Mouse (Mus musculus) E14TG2a.4 (cell line): ENCODE data around the gene Dctn1.
A peak's percentile ranks its signal among the peaks of the same experiment; 100 is the strongest.

ENCODE experiments used
- H3K27me3 ChIP-seq: 2 replicates; pipeline ENCODE4 v1.6.1; 2014; ENCODE audit warnings: low read length, control low read depth; ENCODE audit not compliant: insufficient read depth
- H3K36me3 ChIP-seq: 2 replicates; pipeline ENCODE4 v1.6.1; 2014; ENCODE audit warnings: low read length, control low read depth; ENCODE audit not compliant: insufficient read depth
- H3K4me1 ChIP-seq: replicated peaks from 2 replicates; pipeline ENCODE4 v1.6.1; 2014; ENCODE audit warnings: low read depth, low read length, control low read depth
- H3K4me3 ChIP-seq: replicated peaks from 2 replicates; pipeline ENCODE4 v1.5.1; 2014; ENCODE audit warnings: mild to moderate bottlenecking, low read length
- H3K9me3 ChIP-seq: 2 replicates; pipeline ENCODE4 v1.6.1; 2014; ENCODE audit warnings: low read length, control low read depth
- CTCF ChIP-seq: conservative IDR thresholded peaks from 2 replicates; pipeline ENCODE4 v1.5.1; 2014; ENCODE audit warnings: low read length
- NANOG ChIP-seq: IDR thresholded peaks from 2 replicates; pipeline ENCODE4 v1.6.1; 2014; ENCODE audit warnings: borderline replicate concordance, low read length, mixed read lengths
- POU5F1 ChIP-seq: IDR thresholded peaks from 2 replicates; pipeline ENCODE4 v1.6.1; 2014; ENCODE audit warnings: low read length, borderline replicate concordance

Dctn1 gene

DNA sequence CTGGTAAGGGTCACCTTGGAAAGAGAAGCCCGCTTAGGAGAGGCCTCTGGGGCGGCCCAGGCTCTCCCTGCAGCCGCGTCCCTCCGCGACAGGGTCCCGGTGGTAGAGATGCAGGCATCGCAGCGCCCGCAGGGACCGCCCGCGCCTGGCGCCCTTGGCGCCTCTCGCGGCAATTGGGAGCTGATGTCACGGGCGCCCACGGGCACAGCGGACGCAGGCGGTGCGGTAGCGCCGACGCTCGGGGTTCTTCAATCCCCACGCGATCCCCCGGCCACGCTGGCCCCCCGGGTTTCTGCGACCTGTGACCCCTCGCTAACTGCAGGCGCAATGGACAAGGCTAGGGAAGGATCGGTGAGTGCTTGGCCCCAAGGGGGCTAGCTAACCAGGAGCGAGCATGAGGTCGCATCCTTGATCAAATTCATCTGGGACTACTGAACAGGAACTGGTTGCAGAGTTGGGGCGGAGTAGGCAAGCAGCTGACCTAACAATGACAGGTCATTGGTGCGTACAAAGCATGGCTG is 23.4 kb upstream of the Dctn1 start:
- Histone ChIP-seq H3K36me3 (no peaks in the 10 kb centered on the region), H3K4me3 (peak overlapping the region; percentile 77), H3K9me3 (peaks cover 5% of the 10 kb centered on the region; the same call in 1 of the 2 replicates), H3K4me1 (peaks cover 56% of the 10 kb centered on the region), H3K27me3 (peaks cover 71% of the 10 kb centered on the region)
- TF ChIP-seq CTCF (no peak), NANOG (no peak), POU5F1 (no peak)

DNA sequence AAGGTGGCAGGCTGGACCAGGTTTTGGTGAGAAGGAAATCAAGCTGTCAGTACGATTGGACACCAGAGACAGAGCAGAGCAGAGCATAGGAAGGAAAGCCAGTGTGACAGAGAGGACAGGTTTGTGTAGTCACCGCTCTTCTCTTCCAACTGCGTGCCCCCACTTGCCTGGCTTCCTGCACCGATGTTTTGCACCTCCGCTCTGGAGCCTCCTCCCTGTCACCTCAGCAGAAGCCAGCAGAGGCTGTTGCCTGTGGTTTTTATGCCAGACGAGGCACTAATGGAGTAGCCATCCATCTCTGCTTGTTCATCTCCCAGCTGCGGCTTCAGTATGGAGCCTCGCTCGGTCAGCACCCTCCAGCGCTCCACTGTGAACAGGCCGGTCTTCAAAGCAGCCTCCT is 22.8 kb upstream of the Dctn1 start:
- H3K4me3 ChIP-seq: peak overlapping the region; percentile 77
- H3K9me3 ChIP-seq: peaks cover 5% of the 10 kb centered on the region; the same call in 1 of the 2 replicates
- peaks cover 56% of the 10 kb centered on the region for H3K4me1 ChIP-seq
- no peaks in the 10 kb centered on the region for H3K36me3 ChIP-seq
- TF ChIP-seq POU5F1: no peak
- no peak for TF ChIP-seq NANOG
- no peak for TF ChIP-seq CTCF
- peaks cover 71% of the 10 kb centered on the region for H3K27me3 ChIP-seq

DNA sequence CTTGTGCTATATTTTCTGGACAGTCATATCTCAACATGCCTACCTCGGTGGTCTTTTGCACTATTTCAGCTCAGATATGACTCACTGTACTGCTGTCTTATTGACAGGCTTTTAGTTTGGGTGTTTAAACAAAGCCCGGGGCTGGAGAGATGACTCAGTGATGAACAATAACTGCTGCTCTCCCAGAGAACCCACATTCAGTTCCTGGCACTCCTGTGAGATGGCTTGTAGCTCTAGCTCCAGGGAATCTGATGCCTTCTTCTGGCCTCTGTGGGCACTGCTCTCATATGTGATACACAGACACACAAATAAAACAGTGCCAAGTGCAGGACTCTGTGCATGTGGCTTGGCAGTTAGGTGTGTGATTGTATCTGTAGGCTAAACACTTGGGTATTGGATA is 20.5 kb upstream of the Dctn1 start:
- H3K36me3 ChIP-seq: peaks cover 6% of the 10 kb centered on the region
- TF ChIP-seq CTCF (no peak), POU5F1 (no peak), NANOG (no peak)
- peaks cover 51% of the 10 kb centered on the region for H3K4me1 ChIP-seq
- no peak overlapping the region for H3K4me3 ChIP-seq
- H3K27me3 ChIP-seq: peaks cover 54% of the 10 kb centered on the region
- peaks cover 5% of the 10 kb centered on the region; the same call in 1 of the 2 replicates for H3K9me3 ChIP-seq

DNA sequence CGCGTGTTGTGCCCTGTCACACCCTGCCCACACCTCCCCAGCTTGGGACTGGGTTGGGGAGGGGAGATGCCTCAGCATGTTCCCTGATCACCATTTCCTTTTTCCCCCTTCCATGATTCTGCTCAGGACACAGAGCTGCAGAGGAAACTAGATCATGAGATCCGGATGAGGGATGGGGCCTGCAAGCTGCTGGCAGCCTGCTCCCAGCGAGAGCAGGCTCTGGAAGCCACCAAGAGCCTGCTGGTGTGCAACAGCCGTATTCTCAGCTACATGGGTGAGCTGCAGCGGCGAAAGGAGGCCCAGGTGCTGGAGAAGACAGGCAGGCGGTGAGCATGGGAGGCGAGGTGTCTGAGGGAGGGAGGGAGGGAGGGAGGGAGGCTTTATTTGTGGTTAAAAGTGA is 19.9 kb upstream of the Dctn1 start:
- peaks cover 57% of the 10 kb centered on the region for H3K4me1 ChIP-seq
- no peak for TF ChIP-seq CTCF
- TF ChIP-seq POU5F1: no peak
- TF ChIP-seq NANOG: no peak
- peaks cover 5% of the 10 kb centered on the region; the same call in 1 of the 2 replicates for H3K9me3 ChIP-seq
- peak overlapping the region; percentile 26; the same call in 1 of the 2 replicates for H3K4me3 ChIP-seq
- peaks cover 53% of the 10 kb centered on the region for H3K27me3 ChIP-seq
- peaks cover 6% of the 10 kb centered on the region for H3K36me3 ChIP-seq

DNA sequence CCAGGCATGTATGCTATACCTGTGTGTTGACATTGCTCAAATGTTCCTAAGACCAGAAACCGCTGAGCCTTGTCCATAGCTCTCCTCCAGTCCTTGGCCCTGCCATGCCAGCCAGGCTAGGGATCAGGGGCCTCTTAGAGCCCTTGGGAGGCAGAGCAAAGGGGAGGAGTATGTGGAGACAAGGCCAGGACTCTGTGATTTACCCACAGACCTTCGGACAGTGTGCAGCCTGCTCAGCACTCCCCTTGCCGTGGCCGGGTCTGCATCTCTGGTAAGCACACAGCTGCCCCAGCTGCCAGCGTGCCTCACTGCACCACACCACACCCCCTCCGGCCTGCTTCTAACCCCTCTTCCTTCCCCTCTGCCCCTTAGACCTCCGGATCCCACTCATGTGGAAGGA is 18.4 kb upstream of the Dctn1 start:
- H3K36me3 ChIP-seq: peaks cover 6% of the 10 kb centered on the region
- 0 out of 2 replicates have a peak overlapping the region, but pooled peaks have one; percentile 1 for H3K4me3 ChIP-seq
- no peak for TF ChIP-seq CTCF
- no peak for TF ChIP-seq NANOG
- TF ChIP-seq POU5F1: no peak
- peaks cover 69% of the 10 kb centered on the region for H3K4me1 ChIP-seq
- peaks cover 49% of the 10 kb centered on the region for H3K27me3 ChIP-seq
- no peaks in the 10 kb centered on the region for H3K9me3 ChIP-seq

DNA sequence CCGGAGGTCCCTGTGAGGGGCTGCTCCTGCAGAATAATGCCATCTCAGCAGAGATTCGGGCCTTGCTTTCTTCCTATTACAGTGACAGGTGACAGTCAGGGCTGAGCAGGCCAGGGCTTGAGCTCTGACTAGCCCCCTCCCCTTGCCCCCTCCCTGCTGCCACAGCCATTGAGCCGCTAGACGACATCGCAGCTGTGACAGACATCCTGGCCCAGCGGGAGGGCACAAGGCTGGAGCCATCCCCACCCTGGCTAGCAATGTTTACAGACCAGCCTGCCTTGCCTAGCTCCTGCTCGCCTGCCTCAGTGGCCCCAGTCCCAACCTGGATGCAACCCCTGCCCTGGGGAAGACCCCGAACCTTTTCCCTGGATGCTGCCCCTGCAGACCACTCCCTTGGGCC is 14.0 kb upstream of the Dctn1 start:
- Histone ChIP-seq H3K9me3 (no peaks in the 10 kb centered on the region), H3K36me3 (peaks cover 6% of the 10 kb centered on the region), H3K4me3 (no peak overlapping the region), H3K4me1 (peaks cover 58% of the 10 kb centered on the region), H3K27me3 (peaks cover 65% of the 10 kb centered on the region)
- no peak for TF ChIP-seq POU5F1
- no peak for TF ChIP-seq NANOG
- TF ChIP-seq CTCF: no peak

DNA sequence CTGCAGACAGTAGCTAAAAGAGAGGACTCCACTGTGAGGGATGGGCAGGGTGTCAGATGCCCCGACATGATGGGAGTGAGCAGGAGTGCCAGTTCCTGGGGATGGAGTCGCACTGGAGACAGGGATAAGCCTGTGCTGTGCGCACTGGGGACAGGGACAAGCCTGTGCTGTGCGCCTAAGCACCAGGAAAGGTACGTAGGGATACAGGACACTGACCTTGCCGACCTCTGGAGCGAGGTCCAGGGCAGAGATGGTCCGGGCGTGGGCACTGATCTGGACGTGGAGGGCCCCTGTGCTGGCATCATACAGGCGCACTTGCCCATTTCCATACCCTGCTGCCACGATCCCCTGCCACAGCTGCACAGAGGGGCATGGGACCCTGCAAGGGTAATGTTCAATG is 12.7 kb upstream of the Dctn1 start:
- no peak overlapping the region for H3K4me3 ChIP-seq
- peaks cover 6% of the 10 kb centered on the region for H3K36me3 ChIP-seq
- no peaks in the 10 kb centered on the region for H3K9me3 ChIP-seq
- TF ChIP-seq NANOG (no peak), CTCF (no peak), POU5F1 (no peak)
- peaks cover 63% of the 10 kb centered on the region for H3K27me3 ChIP-seq
- H3K4me1 ChIP-seq: peaks cover 46% of the 10 kb centered on the region

DNA sequence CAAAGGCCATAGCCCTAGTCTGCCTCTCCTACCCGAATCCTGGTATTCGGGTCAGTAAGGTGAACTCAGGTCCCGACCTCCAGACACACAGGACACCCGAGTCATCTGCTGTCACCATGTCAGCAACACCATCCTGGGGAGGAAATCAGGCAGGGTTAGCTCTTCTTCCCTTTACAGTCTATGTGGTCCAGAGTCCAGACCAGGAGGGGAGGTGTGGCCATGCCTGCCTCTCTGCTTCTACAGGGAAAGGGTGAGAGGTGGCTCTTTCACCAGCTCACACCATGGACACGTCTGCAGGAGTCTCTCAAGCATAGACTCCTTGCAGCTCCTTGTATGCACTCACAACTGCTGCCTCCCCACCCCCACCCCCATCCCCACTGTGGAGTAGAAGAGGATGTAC is 12.2 kb upstream of the Dctn1 start:
- no peak for TF ChIP-seq CTCF
- no peak for TF ChIP-seq NANOG
- TF ChIP-seq POU5F1: no peak
- Histone ChIP-seq H3K9me3 (no peaks in the 10 kb centered on the region), H3K36me3 (peaks cover 6% of the 10 kb centered on the region), H3K4me1 (peaks cover 46% of the 10 kb centered on the region), H3K4me3 (no peak overlapping the region), H3K27me3 (peaks cover 61% of the 10 kb centered on the region)

DNA sequence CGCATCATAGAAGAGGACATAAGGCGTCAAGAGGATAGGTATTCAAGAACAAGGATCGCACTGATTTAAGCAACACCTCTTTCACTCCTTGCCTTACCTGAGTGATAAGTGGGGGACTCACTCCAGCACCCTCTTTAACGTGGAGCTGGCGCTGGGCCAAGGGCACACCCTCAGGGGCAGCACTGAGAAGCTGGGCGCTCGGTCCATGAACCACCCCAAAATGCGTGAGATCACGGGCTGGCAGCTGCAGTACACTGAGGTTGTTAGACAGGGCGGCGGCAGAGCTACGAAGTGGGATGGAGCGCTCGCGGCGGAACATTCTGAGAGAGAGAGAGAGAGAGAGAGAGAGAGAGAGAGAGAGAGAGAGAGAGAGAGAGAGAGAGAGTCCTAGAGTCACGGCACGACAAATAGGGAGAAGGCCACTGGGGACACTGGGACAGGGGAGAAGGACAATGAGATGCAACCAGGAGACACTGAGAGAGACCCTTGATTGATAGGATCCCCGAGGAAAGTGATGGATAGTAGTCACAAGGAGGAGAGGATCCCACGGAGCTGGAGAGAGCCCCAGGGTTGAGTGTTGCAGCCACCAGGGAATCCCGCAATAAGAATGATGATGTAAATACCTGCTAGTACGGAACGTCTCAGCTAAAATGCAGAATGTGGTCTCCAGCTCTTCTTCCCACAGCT is 10.0 kb upstream of the Dctn1 start:
- no peak for TF ChIP-seq NANOG
- no peak for TF ChIP-seq CTCF
- no peak for TF ChIP-seq POU5F1
- H3K4me1 ChIP-seq: peaks cover 39% of the 10 kb centered on the region
- no peaks in the 10 kb centered on the region for H3K9me3 ChIP-seq

More for the DNA sequence above, 10.0 kb upstream of the Dctn1 start:
- Histone ChIP-seq H3K36me3 (no peaks in the 10 kb centered on the region; the same call in none of the 2 replicates), H3K4me3 (peak overlapping the region; percentile 72), H3K27me3 (peaks cover 74% of the 10 kb centered on the region)
